In genomic region chr9:105131253-105132001, GRCm38 (mm10) we compare ENCODE assay signal across 8 mouse cellular contexts. TPM values are rescaled to one million over a fixed set of nuclear protein-coding genes. Genes with fewer than 3 reads are reported as not detected.
DNase-seq lines count a peak whose midpoint lies in the region; ATAC-seq and TF ChIP-seq lines count a peak whose summit lies in the region.

Gene Nudt16 (minus strand): TSS chr9:105131824.

- ATAC-seq in embryonic facial prominence, embryonic 15.5 days (ENCODE audit: insufficient number of reproducible peaks, low FRiP score, low TSS enrichment, low read depth), result peak; percentile 93
- peak; percentile 97 for ATAC-seq in limb, embryonic 14.5 days (ENCODE audit: low FRiP score, low read depth)
- peak; percentile 96 for ATAC-seq in midbrain, postnatal 0 days (ENCODE audit: low FRiP score)

- H3K9ac ChIP-seq in embryonic facial prominence, embryonic 15.5 days, result peak within 1 kb of the TSS; percentile 67
- peak within 1 kb of the TSS; percentile 67 for H3K9ac ChIP-seq in limb, embryonic 14.5 days (ENCODE audit: low read depth, low read length, severe bottlenecking)
- H3K9ac ChIP-seq in midbrain, postnatal 0 days (replicated peaks; ENCODE audit: low read length, poor library complexity, severe bottlenecking), result peak within 1 kb of the TSS; percentile 77

- DNase-seq in 416B (ENCODE audit: low read depth), result peak; percentile 96
- peak; percentile 92 for DNase-seq in heart, adult 8-10 months (ENCODE audit: low spot score)
- DNase-seq in kidney, adult 9 months, result peak; percentile 94
- peak; percentile 89 for DNase-seq in limb, embryonic 14.5 days (ENCODE audit: low spot score)
- DNase-seq in midbrain, postnatal 0 days (ENCODE audit: low spot score), result peak; percentile 94
- DNase-seq in spleen, postnatal 14 days (ENCODE audit: low spot score in 2 of 2), result peak; percentile 71 to 76

- H3K27ac ChIP-seq in bone marrow, adult 2 months (ENCODE audit: control insufficient read depth, insufficient read depth, low read depth, low read length, poor library complexity), result peak within 1 kb of the TSS; percentile 86
- H3K27ac ChIP-seq in embryonic facial prominence, embryonic 15.5 days (replicated peaks), result peak within 1 kb of the TSS; percentile 78
- peak within 1 kb of the TSS; percentile 49; the same call in 1 of the 2 replicates for H3K27ac ChIP-seq in limb, embryonic 14.5 days (replicated peaks; ENCODE audit: low read depth, low read length)
- H3K27ac ChIP-seq in midbrain, postnatal 0 days (ENCODE audit: low read depth, low read length), result peak within 1 kb of the TSS; percentile 91

- no peaks in the 10 kb centered on the region for H3K27me3 ChIP-seq in embryonic facial prominence, embryonic 15.5 days
- H3K27me3 ChIP-seq in limb, embryonic 14.5 days (ENCODE audit: control insufficient read depth, insufficient read depth, low read length), result no peaks in the 10 kb centered on the region
- H3K27me3 ChIP-seq in midbrain, postnatal 0 days (ENCODE audit: insufficient read depth, low read length), result no peaks in the 10 kb centered on the region

- peak within 1 kb of the TSS; percentile 91 for H3K4me3 ChIP-seq in bone marrow, adult 2 months (replicated peaks; ENCODE audit: control insufficient read depth, low read depth, low read length)
- H3K4me3 ChIP-seq in embryonic facial prominence, embryonic 15.5 days (replicated peaks), result peak within 1 kb of the TSS; percentile 74
- H3K4me3 ChIP-seq in limb, embryonic 14.5 days (replicated peaks; ENCODE audit: low read length), result peak within 1 kb of the TSS; percentile 74
- peak within 1 kb of the TSS; percentile 70 for H3K4me3 ChIP-seq in midbrain, postnatal 0 days (ENCODE audit: low read depth, low read length)

- TF ChIP-seq CTCF in bone marrow, adult 2 months (IDR thresholded peaks at IDR 0.05; ENCODE audit: control insufficient read depth, insufficient read depth, low read length), result no peak; the same call in 1 of the 2 replicates
- TF ChIP-seq CTCF in midbrain, postnatal 0 days (IDR thresholded peaks at IDR 0.05), result no peak

- TF ChIP-seq POLR2A in bone marrow, adult 2 months (IDR thresholded peaks at IDR 0.05; ENCODE audit: borderline replicate concordance, control insufficient read depth, low read depth, low read length), result peak; percentile 90; the same call in 1 of the 2 replicates
- no peak for TF ChIP-seq POLR2A in limb, embryonic 14.5 days (IDR thresholded peaks at IDR 0.05; ENCODE audit: borderline replicate concordance, extremely low read depth, insufficient read depth, insufficient read length)

- H3K36me3 ChIP-seq in embryonic facial prominence, embryonic 15.5 days, result no peaks in the 10 kb centered on the region
- H3K36me3 ChIP-seq in limb, embryonic 14.5 days (ENCODE audit: control insufficient read depth, insufficient read depth, low read length), result no peaks in the 10 kb centered on the region
- no peaks in the 10 kb centered on the region for H3K36me3 ChIP-seq in midbrain, postnatal 0 days (ENCODE audit: insufficient read depth, low read length)

- H3K4me2 ChIP-seq in embryonic facial prominence, embryonic 15.5 days (replicated peaks), result peak within 1 kb of the TSS; percentile 86
- peak within 1 kb of the TSS; percentile 87 for H3K4me2 ChIP-seq in limb, embryonic 14.5 days (replicated peaks; ENCODE audit: low read depth, low read length, severe bottlenecking)
- peak within 1 kb of the TSS; percentile 71 for H3K4me2 ChIP-seq in midbrain, postnatal 0 days (ENCODE audit: low read depth, low read length, poor library complexity, severe bottlenecking)

- H3K9me3 ChIP-seq in embryonic facial prominence, embryonic 15.5 days (replicated peaks), result no peaks in the 10 kb centered on the region
- no peaks in the 10 kb centered on the region for H3K9me3 ChIP-seq in limb, embryonic 14.5 days (ENCODE audit: control insufficient read depth, low read length)
- H3K9me3 ChIP-seq in midbrain, postnatal 0 days (ENCODE audit: low read length), result no peaks in the 10 kb centered on the region

- under 1% methylated on average over 60 of the region's 60 CpGs for WGBS in bone marrow, adult 2 months
- under 1% methylated on average over 60 of the region's 60 CpGs for WGBS in embryonic facial prominence, embryonic 15.5 days
- under 1% methylated on average over 54 of the region's 60 CpGs for WGBS in limb, embryonic 14.5 days
- WGBS in midbrain, postnatal 0 days, result under 1% methylated on average over 58 of the region's 60 CpGs

- H3K4me1 ChIP-seq in bone marrow, adult 2 months (ENCODE audit: control insufficient read depth, insufficient read depth, low read length), result no peaks in the 10 kb centered on the region
- H3K4me1 ChIP-seq in embryonic facial prominence, embryonic 15.5 days, result peaks cover 14% of the 10 kb centered on the region
- H3K4me1 ChIP-seq in limb, embryonic 14.5 days (ENCODE audit: control insufficient read depth, insufficient read depth, low read length), result peaks cover 8% of the 10 kb centered on the region
- 0 out of 2 replicates have a peak, but pooled peaks cover 5% of the 10 kb centered on the region for H3K4me1 ChIP-seq in midbrain, postnatal 0 days (ENCODE audit: insufficient read depth, low read length)

RNA-seq across cellular contexts. Expression of gene Nudt16, which starts in this region (rescaled TPM):
- polyA plus RNA-seq in bone marrow, adult 2 months (2011; ENCODE audit: insufficient read depth, insufficient read length, low replicate concordance, missing spikeins), result 3.9 and 4.5 TPM in 2 replicates
- polyA plus RNA-seq in embryonic facial prominence, embryonic 15.5 days (2015; fragmentation: Nextera tagmentation; extraction: Ambion mirVana), result 16.3 TPM in 2 replicates
- 1 to 10 TPM; 7.3 to 9.0 (median 8.4) TPM for total RNA-seq in heart, adult 8-10 months (2022)
- 7.6 and 8.3 TPM in 2 replicates for polyA plus RNA-seq in limb, embryonic 14.5 days (2012; rRNA removed)
- 10.0 and 11.5 TPM in 2 replicates for polyA plus RNA-seq in limb, embryonic 14.5 days (2014; fragmentation: Nextera tagmentation; extraction: Ambion mirVana)
- 20.4 and 24.4 TPM in 2 replicates for total RNA-seq in midbrain, postnatal 0 days (2014; rRNA removed)
- 33.4 and 35.8 TPM in 2 replicates for polyA plus RNA-seq in midbrain, postnatal 0 days (2015; fragmentation: Nextera tagmentation; extraction: Ambion mirVana)

Comparison
In these comparisons a context has a peak if more than half of its experiments do, and no peak if none do; other contexts are left out.
1. Peak in every context shown above with its lines: DNase-seq, ATAC-seq, H3K4me3 ChIP-seq and H3K27ac ChIP-seq.